Mouse (Mus musculus) neural tube, embryonic 11.5 days (tissue): ENCODE measurements around the gene Tmem92. TPM values are rescaled to one million over a fixed set of nuclear protein-coding genes. Genes with fewer than 3 reads are reported as not detected.
"Not testable (repeated sequence)": the region's sequence is repeated elsewhere in the genome, so short reads cannot be mapped to it uniquely, and the experiment has no call there.

Experiments used
- ATAC-seq: fragments of 200-750 bp; cut with Nextera tagmentation; 2 replicates; pipeline ENCODE4 v1.8.0; 2017; ENCODE audit warnings: moderate number of reproducible peaks, mild to moderate bottlenecking, moderate TSS enrichment, moderate library complexity; ENCODE audit not compliant: insufficient read depth, low FRiP score, low TSS enrichment
- DNase-seq: peaks from one replicate; pipeline ENCODE4 v3.0.0-alpha.2; 2015; ENCODE audit warnings: low spot score
- H3K27ac ChIP-seq: fragments of 300-500 bp; sonication (generic); 2 replicates; pipeline ENCODE4 v1.5.1; 2014; ENCODE audit warnings: low read depth, mild to moderate bottlenecking, low read length
- H3K27me3 ChIP-seq: fragments of 300-500 bp; sonication (generic); 2 replicates; pipeline ENCODE4 v1.6.1; 2014; ENCODE audit warnings: mild to moderate bottlenecking, low read length, mixed read lengths; ENCODE audit not compliant: control insufficient read depth, insufficient read depth
- H3K36me3 ChIP-seq: fragments of 300-500 bp; sonication (generic); 2 replicates; pipeline ENCODE4 v1.6.1; 2014; ENCODE audit warnings: mild to moderate bottlenecking, low read length, moderate library complexity, mixed read lengths; ENCODE audit not compliant: control insufficient read depth, insufficient read depth
- H3K4me1 ChIP-seq: fragments of 300-500 bp; sonication (generic); 2 replicates; pipeline ENCODE4 v1.6.1; 2014; ENCODE audit warnings: low read length, mixed read lengths; ENCODE audit not compliant: control insufficient read depth, insufficient read depth
- H3K4me2 ChIP-seq: fragments of 300-500 bp; sonication (generic); 2 replicates; pipeline ENCODE4 v1.6.1; 2014; ENCODE audit warnings: low read depth, mild to moderate bottlenecking, moderate library complexity
- H3K4me3 ChIP-seq: fragments of 300-500 bp; sonication (generic); 2 replicates; pipeline ENCODE4 v1.5.1; 2014; ENCODE audit warnings: low read depth, low read length
- H3K9ac ChIP-seq: fragments of 300-500 bp; sonication (generic); 2 replicates; pipeline ENCODE4 v1.6.1; 2014; ENCODE audit warnings: mild to moderate bottlenecking, low read length
- H3K9me3 ChIP-seq: fragments of 300-500 bp; sonication (generic); 2 replicates; pipeline ENCODE4 v1.6.1; 2016; ENCODE audit warnings: low read length; ENCODE audit not compliant: control insufficient read depth
- WGBS: fragments of 180-500 bp; shearing (Covaris S2); extraction: QIAGEN DNeasy Blood & Tissue Kit; methylation state at CpG from one replicate; pipeline ENCODE4 v1.1.7; 2014; 5-methylcytosine and 5-hydroxymethylcytosine counted together
- polyA plus RNA-seq: library from polyadenylated mRNA; unstranded; fragments of >200 nt; fragmentation: Nextera tagmentation; extraction: Ambion mirVana; gene quantifications from 2 replicates; pipeline ENCODE4 v1.2.1, GENCODE M21; 2014

Tmem92 gene
- not detected in 2 replicates for polyA plus RNA-seq

GRCm38 (mm10) chr11:94782603-94783002, at the start of gene Tmem92:
Tmem92 (minus strand) TSS chr11:94782703.
- Histone ChIP-seq H3K4me3 (no peak within 1 kb of the TSS), H3K4me1 (no peaks in the 10 kb centered on the region)
- ATAC-seq: no peak

GRCm38 (mm10) chr11:94828966-94829365, 46.5 kb upstream of the Tmem92 start:
- no peak overlapping the region for H3K4me3 ChIP-seq
- DNase-seq (no peak), ATAC-seq (no peak)
- no peak overlapping the region for H3K9ac ChIP-seq
- no peaks in the 10 kb centered on the region for H3K36me3 ChIP-seq
- H3K27ac ChIP-seq: no peak overlapping the region
- H3K27me3 ChIP-seq: no peaks in the 10 kb centered on the region
- WGBS: 82% methylated on average over 3 of the region's 3 CpGs
- no peaks in the 10 kb centered on the region for H3K9me3 ChIP-seq
- H3K4me2 ChIP-seq: no peak overlapping the region
- no peaks in the 10 kb centered on the region for H3K4me1 ChIP-seq

More at GRCm38 (mm10) chr11:94782603-94783002, at the start of gene Tmem92:
- DNase-seq: no peak
- Histone ChIP-seq H3K9ac (no peak within 1 kb of the TSS), H3K27ac (no peak within 1 kb of the TSS), H3K27me3 (no peaks in the 10 kb centered on the region), H3K4me2 (no peak within 1 kb of the TSS), H3K9me3 (no peaks in the 10 kb centered on the region), H3K36me3 (no peaks in the 10 kb centered on the region)

- H3K4me3 ChIP-seq, H3K36me3 ChIP-seq, H3K4me2 ChIP-seq, H3K9me3 ChIP-seq, H3K9ac ChIP-seq, H3K27me3 ChIP-seq, H3K27ac ChIP-seq, H3K4me1 ChIP-seq, ATAC-seq: not testable (repeated sequence)
- peak; percentile 34 for DNase-seq
Observed at GRCm38 (mm10) chr11:94819427-94819826, 36.9 kb upstream of the Tmem92 start.

- H3K9me3 ChIP-seq, H3K27me3 ChIP-seq, H3K27ac ChIP-seq, H3K9ac ChIP-seq, ATAC-seq, H3K4me2 ChIP-seq, H3K4me3 ChIP-seq, H3K4me1 ChIP-seq, DNase-seq, H3K36me3 ChIP-seq: not testable (repeated sequence)
Observed at GRCm38 (mm10) chr11:94818946-94819345, 36.4 kb upstream of the Tmem92 start.

DNA sequence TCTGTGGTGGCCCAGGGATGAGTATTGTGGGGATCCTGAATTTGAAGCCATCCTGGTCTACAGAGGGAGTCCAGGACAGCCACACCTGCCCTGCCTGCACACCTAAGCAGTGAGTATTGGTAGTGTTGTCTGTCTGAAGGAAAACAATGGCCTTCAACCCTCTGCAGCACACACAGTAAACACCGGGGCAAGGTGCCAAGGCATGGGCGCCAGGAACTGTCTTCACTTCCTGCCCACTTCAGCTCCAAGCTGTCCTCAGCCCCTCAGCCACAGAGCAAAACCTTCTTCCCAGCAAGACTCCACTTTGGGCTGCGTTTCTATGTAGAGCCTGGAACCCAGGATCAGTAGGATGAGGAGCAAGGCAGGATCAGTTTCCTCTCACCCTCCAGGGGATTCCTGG, 29.0 kb upstream of the Tmem92 start:
- not testable (repeated sequence) for ATAC-seq, DNase-seq, H3K4me3 ChIP-seq, H3K27me3 ChIP-seq, H3K36me3 ChIP-seq, H3K9ac ChIP-seq, H3K4me1 ChIP-seq, H3K9me3 ChIP-seq, H3K27ac ChIP-seq, H3K4me2 ChIP-seq
- 73% methylated on average over 2 of the region's 3 CpGs for WGBS

- no peak overlapping the region for H3K4me3 ChIP-seq
- no peaks in the 10 kb centered on the region for H3K4me1 ChIP-seq
- H3K27ac ChIP-seq: no peak overlapping the region
- H3K9ac ChIP-seq: no peak overlapping the region
- no peaks in the 10 kb centered on the region for H3K9me3 ChIP-seq
- no peak overlapping the region for H3K4me2 ChIP-seq
- H3K36me3 ChIP-seq: no peaks in the 10 kb centered on the region
- ATAC-seq (no peak), DNase-seq (no peak)
- no peaks in the 10 kb centered on the region for H3K27me3 ChIP-seq
Observed at GRCm38 (mm10) chr11:94791700-94792099, 9.2 kb upstream of the Tmem92 start.

- Histone ChIP-seq H3K27me3 (no peaks in the 10 kb centered on the region), H3K36me3 (no peaks in the 10 kb centered on the region), H3K4me2 (no peak overlapping the region), H3K4me1 (no peaks in the 10 kb centered on the region), H3K4me3 (no peak overlapping the region), H3K9me3 (no peaks in the 10 kb centered on the region), H3K27ac (no peak overlapping the region), H3K9ac (no peak overlapping the region)
- DNase-seq (peak; percentile 72), ATAC-seq (no peak)
- 7% methylated on average over 2 of the region's 2 CpGs for WGBS
Observed at GRCm38 (mm10) chr11:94785247-94785646, 2.7 kb upstream of the Tmem92 start.

- Histone ChIP-seq H3K36me3 (no peaks in the 10 kb centered on the region), H3K27ac (no peak overlapping the region), H3K4me1 (no peaks in the 10 kb centered on the region), H3K4me2 (no peak overlapping the region), H3K4me3 (no peak overlapping the region), H3K27me3 (no peaks in the 10 kb centered on the region), H3K9ac (no peak overlapping the region), H3K9me3 (no peaks in the 10 kb centered on the region)
- ATAC-seq (no peak), DNase-seq (no peak)
- 91% methylated on average over 5 of the region's 5 CpGs for WGBS
Observed at GRCm38 (mm10) chr11:94774887-94775497, 7.5 kb downstream of the Tmem92 start.

- no peak overlapping the region for H3K9ac ChIP-seq
- no peaks in the 10 kb centered on the region for H3K27me3 ChIP-seq
- H3K27ac ChIP-seq: no peak overlapping the region
- H3K4me3 ChIP-seq: no peak overlapping the region
- H3K9me3 ChIP-seq: no peaks in the 10 kb centered on the region
- WGBS: 96% methylated on average over 1 of the region's 1 CpGs
- H3K4me1 ChIP-seq: no peaks in the 10 kb centered on the region
- no peaks in the 10 kb centered on the region for H3K36me3 ChIP-seq
- no peak overlapping the region for H3K4me2 ChIP-seq
- DNase-seq (peak; percentile 9), ATAC-seq (no peak)
Observed at GRCm38 (mm10) chr11:94773851-94774250, 8.7 kb downstream of the Tmem92 start.
